Mouse (Mus musculus) embryonic fibroblast, embryonic 13.5 days (primary cell): Measurements from ENCODE around the gene Fkbp5.

Source experiments
- CTCF ChIP-seq: IDR thresholded peaks from 2 replicates; pipeline ENCODE4 v1.5.1; 2011; ENCODE audit warnings: mild to moderate bottlenecking, control low read depth, low read length, moderate library complexity, borderline replicate concordance; ENCODE audit not compliant: insufficient read depth
- POLR2A ChIP-seq: IDR thresholded peaks from 2 replicates; pipeline ENCODE4 v1.6.1; 2011; ENCODE audit warnings: low read depth, mild to moderate bottlenecking, control low read depth, low read length, moderate library complexity

GRCm38 (mm10) chr17:28442661-28443060 lies 74.7 kb downstream of the Fkbp5 start:
- TF ChIP-seq CTCF: no peak
- TF ChIP-seq POLR2A: no peak
